Mouse (Mus musculus): ENCODE measurements around the gene Lamtor2. TPM values are rescaled to one million over a fixed set of nuclear protein-coding genes. Genes with fewer than 3 reads are reported as not detected.

Lamtor2 gene
- total and polyA plus RNA-seq, 2 experiments = 125 to 201 TPM

DNA sequence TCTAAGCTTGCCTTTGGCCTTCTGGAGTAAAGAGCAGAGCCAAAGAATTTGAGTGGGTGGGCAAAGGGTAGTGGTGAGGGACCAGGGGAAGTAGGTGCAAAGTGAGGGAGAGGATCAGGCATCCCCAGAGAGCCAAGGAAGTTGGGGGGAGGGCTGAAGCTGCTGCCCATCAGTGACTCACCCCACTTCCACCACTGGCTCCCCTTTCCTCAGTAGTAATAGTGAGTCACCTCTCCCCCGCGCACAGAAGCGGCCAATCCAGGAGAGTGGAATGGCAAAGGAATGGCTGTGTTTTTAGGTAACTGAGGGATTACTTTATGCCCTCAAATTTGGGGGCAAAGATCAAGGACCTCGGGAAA is 49.4 kb downstream of the Lamtor2 start:
- 0 out of 2 replicates have a peak, but pooled peaks cover 3% of the 10 kb centered on the region for H3K79me2 ChIP-seq (ENCODE audit: control insufficient read depth, insufficient read depth, low read length)
- WGBS = 50% methylated on average over 4 of the region's 4 CpGs
- no peak overlapping the region for H3K27ac ChIP-seq (replicated peaks; ENCODE audit: insufficient read depth, low read depth, low read length)
- no peak for DNase-seq (ENCODE audit: extremely low read depth, low read depth, low spot score)
- no peaks in the 10 kb centered on the region for H3K36me3 ChIP-seq (ENCODE audit: control insufficient read depth, insufficient read depth, low read length)
- TF ChIP-seq CTCF (IDR thresholded peaks at IDR 0.05; ENCODE audit: low read depth, low read length) (no peak), POLR2A (IDR thresholded peaks at IDR 0.05; ENCODE audit: extremely low read depth, insufficient read depth, low read length) (no peak)
- H3K4me3 ChIP-seq (ENCODE audit: insufficient read depth, low read depth, low read length) = no peak overlapping the region
- no peaks in the 10 kb centered on the region for H3K27me3 ChIP-seq (ENCODE audit: control insufficient read depth, insufficient read depth, low read length)
- H3K9ac ChIP-seq (ENCODE audit: low read depth, low read length) = no peak overlapping the region
- peaks cover 24% of the 10 kb centered on the region for H3K4me1 ChIP-seq (ENCODE audit: control insufficient read depth, insufficient read depth, low read length)

GRCm38 (mm10) chr3:88502641-88503504 is 50.0 kb downstream of the Lamtor2 start:
- TF ChIP-seq CTCF (IDR thresholded peaks at IDR 0.05; ENCODE audit: low read depth, low read length) = no peak
- peak; percentile 96 for TF ChIP-seq POLR2A (IDR thresholded peaks at IDR 0.05; ENCODE audit: extremely low read depth, insufficient read depth, low read length)
- Histone ChIP-seq H3K9ac (ENCODE audit: low read depth, low read length) (peak overlapping the region; percentile 81), H3K27me3 (ENCODE audit: control insufficient read depth, insufficient read depth, low read length) (no peaks in the 10 kb centered on the region), H3K27ac (replicated peaks; ENCODE audit: insufficient read depth, low read depth, low read length) (peak overlapping the region; percentile 76), H3K4me1 (ENCODE audit: control insufficient read depth, insufficient read depth, low read length) (peaks cover 26% of the 10 kb centered on the region), H3K4me3 (ENCODE audit: insufficient read depth, low read depth, low read length) (peak overlapping the region; percentile 75), H3K79me2 (ENCODE audit: control insufficient read depth, insufficient read depth, low read length) (peaks cover 3% of the 10 kb centered on the region; the same call in 1 of the 2 replicates), H3K36me3 (ENCODE audit: control insufficient read depth, insufficient read depth, low read length) (no peaks in the 10 kb centered on the region)
- peak; percentile 88 for DNase-seq (ENCODE audit: extremely low read depth, low read depth, low spot score)
- WGBS = under 1% methylated on average over 55 of the region's 55 CpGs

DNA sequence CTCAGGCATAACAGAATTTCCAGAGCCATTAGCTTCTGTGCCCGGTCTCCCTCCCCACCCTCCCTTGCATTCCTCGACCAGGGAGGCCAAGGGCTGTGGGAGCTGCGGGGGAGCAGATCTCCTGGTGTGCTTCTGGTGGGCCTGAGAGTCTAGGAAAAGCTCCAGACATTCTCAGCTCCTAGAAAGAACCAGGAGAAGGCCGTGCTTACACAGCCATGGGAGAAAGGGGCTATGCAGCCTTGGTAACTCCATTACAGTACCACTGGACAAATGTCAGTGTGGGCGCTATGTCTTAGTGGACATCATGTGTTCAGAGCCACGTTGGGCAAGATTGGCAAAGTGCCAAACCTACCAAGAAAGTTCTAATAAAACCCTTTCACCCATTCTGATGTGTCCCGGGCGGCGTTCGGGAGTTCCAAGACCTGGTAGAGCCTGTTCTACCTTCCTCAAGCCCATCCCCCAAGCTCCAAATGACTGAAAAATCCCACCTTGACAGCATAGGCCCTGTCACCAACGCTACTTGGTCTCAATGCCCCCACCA is 50.8 kb downstream of the Lamtor2 start:
- WGBS = 17% methylated on average over 11 of the region's 11 CpGs
- Histone ChIP-seq H3K9ac (ENCODE audit: low read depth, low read length) (peak overlapping the region; percentile 81), H3K27ac (replicated peaks; ENCODE audit: insufficient read depth, low read depth, low read length) (peak overlapping the region; percentile 76), H3K4me1 (ENCODE audit: control insufficient read depth, insufficient read depth, low read length) (peaks cover 33% of the 10 kb centered on the region), H3K27me3 (ENCODE audit: control insufficient read depth, insufficient read depth, low read length) (no peaks in the 10 kb centered on the region), H3K36me3 (ENCODE audit: control insufficient read depth, insufficient read depth, low read length) (no peaks in the 10 kb centered on the region), H3K4me3 (ENCODE audit: insufficient read depth, low read depth, low read length) (peak overlapping the region; percentile 75), H3K79me2 (ENCODE audit: control insufficient read depth, insufficient read depth, low read length) (peaks cover 3% of the 10 kb centered on the region; the same call in 1 of the 2 replicates)
- TF ChIP-seq CTCF (IDR thresholded peaks at IDR 0.05; ENCODE audit: low read depth, low read length) = no peak
- TF ChIP-seq POLR2A (IDR thresholded peaks at IDR 0.05; ENCODE audit: extremely low read depth, insufficient read depth, low read length) = no peak
- DNase-seq (ENCODE audit: extremely low read depth, low read depth, low spot score) = peak; percentile 51

DNA sequence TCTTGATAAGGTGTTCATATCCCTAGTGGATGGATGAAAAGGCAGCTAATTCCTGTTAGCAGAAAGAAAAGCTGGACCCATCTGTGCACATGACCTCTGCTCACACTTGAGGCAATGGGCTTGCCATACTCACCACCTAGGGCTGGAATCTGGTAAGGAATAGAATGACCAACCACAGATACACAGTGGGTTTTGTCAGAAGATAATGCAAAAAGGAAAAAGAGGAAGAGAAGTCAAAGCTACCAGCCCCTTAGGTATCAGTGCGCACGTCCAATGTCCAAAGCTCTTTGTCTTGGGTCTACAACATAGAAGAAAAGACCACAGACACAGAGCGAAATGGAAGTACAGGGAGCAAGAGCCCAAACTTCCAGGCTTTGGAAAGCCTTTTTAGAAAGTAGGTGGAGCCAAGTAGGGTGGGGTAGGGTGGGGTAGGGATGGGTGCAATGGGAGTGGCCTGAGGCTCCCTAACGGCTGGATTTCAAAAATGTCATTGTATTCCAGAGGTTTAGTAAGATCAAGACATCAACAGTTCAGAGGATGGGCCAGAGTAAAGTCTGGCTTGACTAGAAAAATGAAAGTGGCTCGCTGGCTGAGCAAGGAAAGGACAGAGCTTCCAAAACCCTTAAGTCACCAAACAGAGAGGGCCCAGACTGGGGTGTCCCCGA is 51.4 kb downstream of the Lamtor2 start:
- no peak for DNase-seq (ENCODE audit: extremely low read depth, low read depth, low spot score)
- H3K27me3 ChIP-seq (ENCODE audit: control insufficient read depth, insufficient read depth, low read length) = no peaks in the 10 kb centered on the region
- 57% methylated on average over 6 of the region's 6 CpGs for WGBS
- peak overlapping the region; percentile 75 for H3K4me3 ChIP-seq (ENCODE audit: insufficient read depth, low read depth, low read length)
- peaks cover 6% of the 10 kb centered on the region for H3K79me2 ChIP-seq (ENCODE audit: control insufficient read depth, insufficient read depth, low read length)
- no peaks in the 10 kb centered on the region for H3K36me3 ChIP-seq (ENCODE audit: control insufficient read depth, insufficient read depth, low read length)
- H3K4me1 ChIP-seq (ENCODE audit: control insufficient read depth, insufficient read depth, low read length) = peaks cover 36% of the 10 kb centered on the region
- H3K27ac ChIP-seq (replicated peaks; ENCODE audit: insufficient read depth, low read depth, low read length) = peak overlapping the region; percentile 76
- H3K9ac ChIP-seq (ENCODE audit: low read depth, low read length) = peak overlapping the region; percentile 81
- no peak for TF ChIP-seq CTCF (IDR thresholded peaks at IDR 0.05; ENCODE audit: low read depth, low read length)
- no peak for TF ChIP-seq POLR2A (IDR thresholded peaks at IDR 0.05; ENCODE audit: extremely low read depth, insufficient read depth, low read length)

- Histone ChIP-seq H3K4me1 (ENCODE audit: control insufficient read depth, insufficient read depth, low read length) (peaks cover 39% of the 10 kb centered on the region), H3K27ac (replicated peaks; ENCODE audit: insufficient read depth, low read depth, low read length) (peak overlapping the region; percentile 95), H3K4me3 (ENCODE audit: insufficient read depth, low read depth, low read length) (peak overlapping the region; percentile 40; the same call in 1 of the 2 replicates), H3K27me3 (ENCODE audit: control insufficient read depth, insufficient read depth, low read length) (no peaks in the 10 kb centered on the region), H3K79me2 (ENCODE audit: control insufficient read depth, insufficient read depth, low read length) (peaks cover 6% of the 10 kb centered on the region), H3K9ac (ENCODE audit: low read depth, low read length) (peak overlapping the region; percentile 60), H3K36me3 (ENCODE audit: control insufficient read depth, insufficient read depth, low read length) (no peaks in the 10 kb centered on the region)
- WGBS = 25% methylated on average over 4 of the region's 4 CpGs
- TF ChIP-seq CTCF (IDR thresholded peaks at IDR 0.05; ENCODE audit: low read depth, low read length) (no peak), POLR2A (IDR thresholded peaks at IDR 0.05; ENCODE audit: extremely low read depth, insufficient read depth, low read length) (no peak)
- DNase-seq (ENCODE audit: extremely low read depth, low read depth, low spot score) = peak; percentile 87
Observed at GRCm38 (mm10) chr3:88500655-88501365, 52.1 kb downstream of the Lamtor2 start.

All from liver, adult 2 months (tissue).